Mouse (Mus musculus): ENCODE measurements around the gene Olfr1226. TPM values are rescaled to one million over a fixed set of nuclear protein-coding genes. Genes with fewer than 3 reads are reported as not detected.
"Not testable (repeated sequence)": the region's sequence is repeated elsewhere in the genome, so short reads cannot be mapped to it uniquely, and the experiment has no call there.

The Olfr1226 gene
- total RNA-seq (2014; rRNA removed; ENCODE audit: low replicate concordance) (not detected in 2 replicates), polyA plus RNA-seq (2015; fragmentation: Nextera tagmentation; extraction: Ambion mirVana) (not detected in 2 replicates)

GRCm38 (mm10) chr2:89199948-89200347 lies at the start of gene Olfr1226:
TSS of gene Olfr1226 (minus strand) at chr2:89200048.
- Histone ChIP-seq H3K27ac (ENCODE audit: low read depth) (no peak within 1 kb of the TSS), H3K4me3 (ENCODE audit: low read depth, low read length) (no peak within 1 kb of the TSS), H3K4me1 (ENCODE audit: control insufficient read depth, insufficient read depth) (no peaks in the 10 kb centered on the region), H3K36me3 (replicated peaks; ENCODE audit: control insufficient read depth, insufficient read depth, low read length) (no peaks in the 10 kb centered on the region), H3K27me3 (ENCODE audit: control insufficient read depth, insufficient read depth, low read length) (no peaks in the 10 kb centered on the region), H3K4me2 (ENCODE audit: low read depth, low read length) (no peak within 1 kb of the TSS), H3K9me3 (replicated peaks; ENCODE audit: control insufficient read depth, low read length) (no peaks in the 10 kb centered on the region), H3K9ac (replicated peaks; ENCODE audit: low read depth, low read length) (no peak within 1 kb of the TSS)
- 52% methylated on average over 2 of the region's 2 CpGs for WGBS
- no peak for TF ChIP-seq EP300 (IDR thresholded peaks at IDR 0.05; ENCODE audit: low read depth)
- no peak for TF ChIP-seq CTCF (IDR thresholded peaks at IDR 0.05; ENCODE audit: low read depth)
- DNase-seq (ENCODE audit: low spot score), result no peak
- no peak for ATAC-seq (ENCODE audit: insufficient read depth, low read depth)

DNA sequence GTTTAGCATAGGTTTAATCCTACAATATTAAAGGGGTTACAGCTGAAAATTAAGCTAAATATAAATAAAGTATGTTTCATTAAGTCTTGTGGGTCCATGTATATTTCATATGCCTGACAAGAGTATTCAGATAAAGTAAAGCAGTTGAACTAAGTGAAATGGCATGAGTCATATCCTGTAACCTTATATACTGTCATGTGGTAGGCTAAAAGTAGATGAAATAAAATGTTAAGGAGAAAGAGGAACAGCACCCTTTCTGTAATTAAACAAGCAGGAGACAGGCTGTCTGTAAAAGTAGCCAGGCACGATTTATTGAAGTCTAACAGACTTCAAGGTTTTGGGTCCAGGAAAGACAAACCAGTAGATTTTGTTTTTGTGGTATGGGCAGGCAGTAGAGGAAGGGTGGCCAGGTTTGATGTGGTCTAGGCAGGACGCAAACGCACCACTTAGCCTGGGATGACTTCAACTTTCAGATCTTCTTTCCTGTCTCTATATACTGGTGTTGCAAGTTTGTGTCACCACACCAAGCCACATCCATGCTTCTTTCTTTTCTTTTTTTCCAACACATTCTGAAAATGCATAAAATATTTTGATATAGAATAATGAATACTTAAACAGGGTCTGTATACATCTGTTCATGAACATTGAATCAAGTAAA lies 3.4 kb downstream of the Olfr1226 start:
- WGBS, result 70% methylated on average over 3 of the region's 3 CpGs
- DNase-seq (ENCODE audit: low spot score) (no peak), ATAC-seq (ENCODE audit: insufficient read depth, low read depth) (no peak)
- Histone ChIP-seq H3K9ac (replicated peaks; ENCODE audit: low read depth, low read length) (no peak overlapping the region), H3K4me1 (ENCODE audit: control insufficient read depth, insufficient read depth) (no peaks in the 10 kb centered on the region), H3K27me3 (ENCODE audit: control insufficient read depth, insufficient read depth, low read length) (no peaks in the 10 kb centered on the region), H3K27ac (ENCODE audit: low read depth) (no peak overlapping the region), H3K36me3 (replicated peaks; ENCODE audit: control insufficient read depth, insufficient read depth, low read length) (no peaks in the 10 kb centered on the region), H3K9me3 (replicated peaks; ENCODE audit: control insufficient read depth, low read length) (no peaks in the 10 kb centered on the region), H3K4me2 (ENCODE audit: low read depth, low read length) (no peak overlapping the region), H3K4me3 (ENCODE audit: low read depth, low read length) (no peak overlapping the region)
- no peak for TF ChIP-seq EP300 (IDR thresholded peaks at IDR 0.05; ENCODE audit: low read depth)
- no peak for TF ChIP-seq CTCF (IDR thresholded peaks at IDR 0.05; ENCODE audit: low read depth)

DNA sequence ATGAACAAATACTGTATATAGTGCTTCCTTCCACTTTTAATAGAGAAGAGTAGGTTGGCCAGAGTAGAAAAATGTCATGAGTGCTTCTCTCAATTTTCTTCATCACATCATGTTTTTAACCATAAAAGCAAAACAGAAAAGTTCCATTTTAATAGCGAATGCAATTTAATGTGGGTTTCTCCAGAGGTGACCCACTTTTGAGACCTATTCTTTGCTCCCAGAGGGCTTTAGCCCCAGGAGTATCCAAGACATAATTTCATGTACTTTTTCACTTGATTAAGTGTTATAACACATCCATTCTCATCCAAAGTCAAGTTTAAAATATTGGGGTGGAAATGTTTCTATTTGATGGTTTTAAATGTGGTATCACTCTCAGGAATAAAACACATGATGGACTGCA lies 25.3 kb downstream of the Olfr1226 start, which contains the start of gene Olfr1225:
TSS of gene Olfr1225 (minus strand) at position 101 of the 400 bp plus-strand sequence.
- DNase-seq (ENCODE audit: low spot score) (no peak), ATAC-seq (ENCODE audit: insufficient read depth, low read depth) (no peak)
- no peaks in the 10 kb centered on the region for H3K9me3 ChIP-seq (replicated peaks; ENCODE audit: control insufficient read depth, low read length)

GRCm38 (mm10) chr2:89164711-89165110 lies 35.1 kb downstream of the Olfr1226 start:
- ATAC-seq (ENCODE audit: insufficient read depth, low read depth); H3K4me2 ChIP-seq (ENCODE audit: low read depth, low read length); H3K4me3 ChIP-seq (ENCODE audit: low read depth, low read length); H3K36me3 ChIP-seq (replicated peaks; ENCODE audit: control insufficient read depth, insufficient read depth, low read length); H3K9me3 ChIP-seq (replicated peaks; ENCODE audit: control insufficient read depth, low read length); H3K27ac ChIP-seq (ENCODE audit: low read depth); H3K4me1 ChIP-seq (ENCODE audit: control insufficient read depth, insufficient read depth); H3K9ac ChIP-seq (replicated peaks; ENCODE audit: low read depth, low read length); DNase-seq (ENCODE audit: low spot score); H3K27me3 ChIP-seq (ENCODE audit: control insufficient read depth, insufficient read depth, low read length): not testable (repeated sequence)
- WGBS, result 71% methylated on average over 4 of the region's 4 CpGs

More for the DNA sequence above, 25.3 kb downstream of the Olfr1226 start, which contains the start of gene Olfr1225:
- Histone ChIP-seq H3K36me3 (replicated peaks; ENCODE audit: control insufficient read depth, insufficient read depth, low read length) (no peaks in the 10 kb centered on the region), H3K4me3 (ENCODE audit: low read depth, low read length) (no peak within 1 kb of the TSS), H3K4me2 (ENCODE audit: low read depth, low read length) (no peak within 1 kb of the TSS), H3K27me3 (ENCODE audit: control insufficient read depth, insufficient read depth, low read length) (no peaks in the 10 kb centered on the region), H3K4me1 (ENCODE audit: control insufficient read depth, insufficient read depth) (no peaks in the 10 kb centered on the region), H3K9ac (replicated peaks; ENCODE audit: low read depth, low read length) (no peak within 1 kb of the TSS), H3K27ac (ENCODE audit: low read depth) (no peak within 1 kb of the TSS)
- 64% methylated on average over 1 of the region's 1 CpGs for WGBS
- TF ChIP-seq EP300 (IDR thresholded peaks at IDR 0.05; ENCODE audit: low read depth) (no peak), CTCF (IDR thresholded peaks at IDR 0.05; ENCODE audit: low read depth) (no peak)

GRCm38 (mm10) chr2:89163991-89164390 lies 35.9 kb downstream of the Olfr1226 start, which contains the start of gene Olfr1224-ps1:
TSS of gene Olfr1224-ps1 (minus strand) at chr2:89164091.
- ATAC-seq (ENCODE audit: insufficient read depth, low read depth); H3K27ac ChIP-seq (ENCODE audit: low read depth); DNase-seq (ENCODE audit: low spot score); H3K4me3 ChIP-seq (ENCODE audit: low read depth, low read length); H3K27me3 ChIP-seq (ENCODE audit: control insufficient read depth, insufficient read depth, low read length); H3K4me1 ChIP-seq (ENCODE audit: control insufficient read depth, insufficient read depth); H3K36me3 ChIP-seq (replicated peaks; ENCODE audit: control insufficient read depth, insufficient read depth, low read length); H3K9ac ChIP-seq (replicated peaks; ENCODE audit: low read depth, low read length); H3K9me3 ChIP-seq (replicated peaks; ENCODE audit: control insufficient read depth, low read length); H3K4me2 ChIP-seq (ENCODE audit: low read depth, low read length): not testable (repeated sequence)
- WGBS, result 81% methylated on average over 8 of the region's 8 CpGs

DNA sequence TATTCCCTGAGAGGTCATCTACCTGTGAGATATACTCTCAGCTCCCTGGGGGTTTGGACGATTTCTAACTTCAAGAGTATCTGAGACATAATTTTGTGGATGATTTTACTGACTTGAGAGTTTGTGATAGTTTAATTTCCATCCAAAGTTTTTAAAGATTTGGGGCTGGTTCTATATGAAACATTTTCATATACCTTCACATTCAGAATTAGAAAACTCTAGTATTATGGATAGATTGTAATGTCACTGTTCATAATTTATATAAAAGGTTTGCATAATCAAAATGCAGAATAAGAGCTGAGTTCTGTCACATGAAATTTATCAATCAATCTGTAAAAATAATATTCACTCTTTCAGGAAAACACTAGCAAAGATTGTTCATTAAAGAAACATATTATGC lies 48.4 kb downstream of the Olfr1226 start, which contains the start of gene Olfr1223:
TSS of gene Olfr1223 (minus strand) at position 101 of the 400 bp plus-strand sequence.
- H3K27me3 ChIP-seq (ENCODE audit: control insufficient read depth, insufficient read depth, low read length), result no peaks in the 10 kb centered on the region
- WGBS, result 40% methylated on average over 1 of the region's 1 CpGs
- no peaks in the 10 kb centered on the region for H3K36me3 ChIP-seq (replicated peaks; ENCODE audit: control insufficient read depth, insufficient read depth, low read length)
- TF ChIP-seq CTCF (IDR thresholded peaks at IDR 0.05; ENCODE audit: low read depth), result no peak
- no peak for TF ChIP-seq EP300 (IDR thresholded peaks at IDR 0.05; ENCODE audit: low read depth)
- H3K4me3 ChIP-seq (ENCODE audit: low read depth, low read length), result no peak within 1 kb of the TSS
- H3K4me2 ChIP-seq (ENCODE audit: low read depth, low read length), result no peak within 1 kb of the TSS
- H3K27ac ChIP-seq (ENCODE audit: low read depth), result no peak within 1 kb of the TSS
- H3K9ac ChIP-seq (replicated peaks; ENCODE audit: low read depth, low read length), result no peak within 1 kb of the TSS
- DNase-seq (ENCODE audit: low spot score) (no peak), ATAC-seq (ENCODE audit: insufficient read depth, low read depth) (no peak)
- no peaks in the 10 kb centered on the region for H3K4me1 ChIP-seq (ENCODE audit: control insufficient read depth, insufficient read depth)
- 0 out of 2 replicates have a peak, but pooled peaks cover 5% of the 10 kb centered on the region for H3K9me3 ChIP-seq (replicated peaks; ENCODE audit: control insufficient read depth, low read length)

Other genes with a start within 250 kb of the Olfr1226 start
- gene Olfr1212, start 246.1 kb downstream of the Olfr1226 start, total RNA-seq (2014; rRNA removed; ENCODE audit: low replicate concordance), result not detected in 2 replicates
- not detected in 2 replicates for gene Olfr1212, start 246.1 kb downstream of the Olfr1226 start, polyA plus RNA-seq (2015; fragmentation: Nextera tagmentation; extraction: Ambion mirVana)
- not detected in 2 replicates for gene Gm13762, start 219.8 kb downstream of the Olfr1226 start, total RNA-seq (2014; rRNA removed; ENCODE audit: low replicate concordance)
- not detected in 2 replicates for gene Gm13762, start 219.8 kb downstream of the Olfr1226 start, polyA plus RNA-seq (2015; fragmentation: Nextera tagmentation; extraction: Ambion mirVana)
- not detected in 2 replicates for gene Olfr1214, start 207.4 kb downstream of the Olfr1226 start, total RNA-seq (2014; rRNA removed; ENCODE audit: low replicate concordance)
- not detected in 2 replicates for gene Olfr1214, start 207.4 kb downstream of the Olfr1226 start, polyA plus RNA-seq (2015; fragmentation: Nextera tagmentation; extraction: Ambion mirVana)
- gene Olfr1215, start 193.1 kb downstream of the Olfr1226 start, total RNA-seq (2014; rRNA removed; ENCODE audit: low replicate concordance), result not detected in 2 replicates
- not detected in 2 replicates for gene Olfr1215, start 193.1 kb downstream of the Olfr1226 start, polyA plus RNA-seq (2015; fragmentation: Nextera tagmentation; extraction: Ambion mirVana)
- gene Olfr1216, start 181.7 kb downstream of the Olfr1226 start, total RNA-seq (2014; rRNA removed; ENCODE audit: low replicate concordance), result not detected in 2 replicates
- not detected in 2 replicates for gene Olfr1216, start 181.7 kb downstream of the Olfr1226 start, polyA plus RNA-seq (2015; fragmentation: Nextera tagmentation; extraction: Ambion mirVana)
- not detected in 2 replicates for gene Olfr1217, start 168.0 kb downstream of the Olfr1226 start, total RNA-seq (2014; rRNA removed; ENCODE audit: low replicate concordance)
- not detected in 2 replicates for gene Olfr1217, start 168.0 kb downstream of the Olfr1226 start, polyA plus RNA-seq (2015; fragmentation: Nextera tagmentation; extraction: Ambion mirVana)
- gene Olfr1218, start 138.9 kb downstream of the Olfr1226 start, total RNA-seq (2014; rRNA removed; ENCODE audit: low replicate concordance), result not detected in 2 replicates
- gene Olfr1218, start 138.9 kb downstream of the Olfr1226 start, polyA plus RNA-seq (2015; fragmentation: Nextera tagmentation; extraction: Ambion mirVana), result not detected in 2 replicates
- not detected in 2 replicates for gene Olfr1219, start 116.5 kb downstream of the Olfr1226 start, total RNA-seq (2014; rRNA removed; ENCODE audit: low replicate concordance)
- not detected in 2 replicates for gene Olfr1219, start 116.5 kb downstream of the Olfr1226 start, polyA plus RNA-seq (2015; fragmentation: Nextera tagmentation; extraction: Ambion mirVana)
- gene Olfr1220, start 93.2 kb downstream of the Olfr1226 start, total RNA-seq (2014; rRNA removed; ENCODE audit: low replicate concordance), result not detected in 2 replicates
- gene Olfr1220, start 93.2 kb downstream of the Olfr1226 start, polyA plus RNA-seq (2015; fragmentation: Nextera tagmentation; extraction: Ambion mirVana), result not detected in 2 replicates
- gene Olfr1221, start 82.8 kb downstream of the Olfr1226 start, total RNA-seq (2014; rRNA removed; ENCODE audit: low replicate concordance), result not detected in 2 replicates
- gene Olfr1221, start 82.8 kb downstream of the Olfr1226 start, polyA plus RNA-seq (2015; fragmentation: Nextera tagmentation; extraction: Ambion mirVana), result not detected in 2 replicates
- gene Olfr1222, start 67.0 kb downstream of the Olfr1226 start, total RNA-seq (2014; rRNA removed; ENCODE audit: low replicate concordance), result not detected in 2 replicates
- gene Olfr1222, start 67.0 kb downstream of the Olfr1226 start, polyA plus RNA-seq (2015; fragmentation: Nextera tagmentation; extraction: Ambion mirVana), result not detected in 2 replicates
- not detected in 2 replicates for gene Olfr1223, start 48.5 kb downstream of the Olfr1226 start, total RNA-seq (2014; rRNA removed; ENCODE audit: low replicate concordance)
- not detected in 2 replicates for gene Olfr1223, start 48.5 kb downstream of the Olfr1226 start, polyA plus RNA-seq (2015; fragmentation: Nextera tagmentation; extraction: Ambion mirVana)
- gene Olfr1224-ps1, start 36.0 kb downstream of the Olfr1226 start, total RNA-seq (2014; rRNA removed; ENCODE audit: low replicate concordance), result not detected in 2 replicates
- not detected in 2 replicates for gene Olfr1224-ps1, start 36.0 kb downstream of the Olfr1226 start, polyA plus RNA-seq (2015; fragmentation: Nextera tagmentation; extraction: Ambion mirVana)
- not detected in 2 replicates for gene Olfr1225, start 25.4 kb downstream of the Olfr1226 start, total RNA-seq (2014; rRNA removed; ENCODE audit: low replicate concordance)
- not detected in 2 replicates for gene Olfr1225, start 25.4 kb downstream of the Olfr1226 start, polyA plus RNA-seq (2015; fragmentation: Nextera tagmentation; extraction: Ambion mirVana)
- not detected in 2 replicates for gene Olfr1228, start 54.0 kb upstream of the Olfr1226 start, total RNA-seq (2014; rRNA removed; ENCODE audit: low replicate concordance)
- gene Olfr1228, start 54.0 kb upstream of the Olfr1226 start, polyA plus RNA-seq (2015; fragmentation: Nextera tagmentation; extraction: Ambion mirVana), result not detected in 2 replicates
- not detected in 2 replicates for gene Olfr1229, start 88.0 kb upstream of the Olfr1226 start, total RNA-seq (2014; rRNA removed; ENCODE audit: low replicate concordance)
- gene Olfr1229, start 88.0 kb upstream of the Olfr1226 start, polyA plus RNA-seq (2015; fragmentation: Nextera tagmentation; extraction: Ambion mirVana), result not detected in 2 replicates
- not detected in 2 replicates for gene Olfr1230, start 97.2 kb upstream of the Olfr1226 start, total RNA-seq (2014; rRNA removed; ENCODE audit: low replicate concordance)
- not detected in 2 replicates for gene Olfr1230, start 97.2 kb upstream of the Olfr1226 start, polyA plus RNA-seq (2015; fragmentation: Nextera tagmentation; extraction: Ambion mirVana)
- not detected in 2 replicates for gene Olfr1231, start 107.0 kb upstream of the Olfr1226 start, total RNA-seq (2014; rRNA removed; ENCODE audit: low replicate concordance)
- not detected in 2 replicates for gene Olfr1231, start 107.0 kb upstream of the Olfr1226 start, polyA plus RNA-seq (2015; fragmentation: Nextera tagmentation; extraction: Ambion mirVana)
- not detected in 2 replicates for gene Olfr1232, start 129.6 kb upstream of the Olfr1226 start, total RNA-seq (2014; rRNA removed; ENCODE audit: low replicate concordance)
- not detected in 2 replicates for gene Olfr1232, start 129.6 kb upstream of the Olfr1226 start, polyA plus RNA-seq (2015; fragmentation: Nextera tagmentation; extraction: Ambion mirVana)
- gene Olfr1233, start 142.3 kb upstream of the Olfr1226 start, total RNA-seq (2014; rRNA removed; ENCODE audit: low replicate concordance), result not detected in 2 replicates
- gene Olfr1233, start 142.3 kb upstream of the Olfr1226 start, polyA plus RNA-seq (2015; fragmentation: Nextera tagmentation; extraction: Ambion mirVana), result not detected in 2 replicates
- gene Olfr1234, start 164.8 kb upstream of the Olfr1226 start, total RNA-seq (2014; rRNA removed; ENCODE audit: low replicate concordance), result not detected in 2 replicates
- gene Olfr1234, start 164.8 kb upstream of the Olfr1226 start, polyA plus RNA-seq (2015; fragmentation: Nextera tagmentation; extraction: Ambion mirVana), result not detected in 2 replicates
- gene Olfr1238, start 209.6 kb upstream of the Olfr1226 start, total RNA-seq (2014; rRNA removed; ENCODE audit: low replicate concordance), result not detected in 2 replicates
- gene Olfr1238, start 209.6 kb upstream of the Olfr1226 start, polyA plus RNA-seq (2015; fragmentation: Nextera tagmentation; extraction: Ambion mirVana), result not detected in 2 replicates
- not detected in 2 replicates for gene Olfr1239, start 220.4 kb upstream of the Olfr1226 start, total RNA-seq (2014; rRNA removed; ENCODE audit: low replicate concordance)
- not detected in 2 replicates for gene Olfr1239, start 220.4 kb upstream of the Olfr1226 start, polyA plus RNA-seq (2015; fragmentation: Nextera tagmentation; extraction: Ambion mirVana)
- not detected in 2 replicates for gene Olfr1240, start 243.0 kb upstream of the Olfr1226 start, total RNA-seq (2014; rRNA removed; ENCODE audit: low replicate concordance)
- gene Olfr1240, start 243.0 kb upstream of the Olfr1226 start, polyA plus RNA-seq (2015; fragmentation: Nextera tagmentation; extraction: Ambion mirVana), result not detected in 2 replicates